Mouse (Mus musculus) gastrocnemius, adult 2 months (tissue): Measurements from ENCODE around the gene 1700113H08Rik. TPM values are rescaled to one million over a fixed set of nuclear protein-coding genes. Genes with fewer than 3 reads are reported as not detected.

ENCODE experiments used
- DNase-seq: peaks from one replicate; pipeline ENCODE4 v3.0.0; 2022
- H3K27ac ChIP-seq: fragments of 200-600 bp; 2 replicates; pipeline ENCODE4 v1.8.1; 2022; ENCODE audit warnings: mild to moderate bottlenecking
- H3K4me3 ChIP-seq: fragments of 200-600 bp; 2 replicates; pipeline ENCODE4 v1.8.1; 2022; ENCODE audit warnings: mild to moderate bottlenecking, moderate library complexity
- CTCF ChIP-seq: fragments of 200-600 bp; IDR thresholded peaks from 2 replicates; pipeline ENCODE4 v1.8.1; 2022; ENCODE audit warnings: antibody characterized with exemption, mild to moderate bottlenecking, moderate library complexity
- intact Hi-C: fragments of 180-260 bp; cut with DNase I; formaldehyde crosslinking; loops from one replicate; pipeline ENCODE4 v1.15.1; 2025
- total RNA-seq, 2 experiments: library from RNA; stranded (reverse); gene quantifications; 2 replicates each; pipeline ENCODE4 v1.2.3; 2021

The 1700113H08Rik gene
- total RNA-seq, 2 experiments from 2014 or later, result 0.66 to 0.70 TPM

DNA sequence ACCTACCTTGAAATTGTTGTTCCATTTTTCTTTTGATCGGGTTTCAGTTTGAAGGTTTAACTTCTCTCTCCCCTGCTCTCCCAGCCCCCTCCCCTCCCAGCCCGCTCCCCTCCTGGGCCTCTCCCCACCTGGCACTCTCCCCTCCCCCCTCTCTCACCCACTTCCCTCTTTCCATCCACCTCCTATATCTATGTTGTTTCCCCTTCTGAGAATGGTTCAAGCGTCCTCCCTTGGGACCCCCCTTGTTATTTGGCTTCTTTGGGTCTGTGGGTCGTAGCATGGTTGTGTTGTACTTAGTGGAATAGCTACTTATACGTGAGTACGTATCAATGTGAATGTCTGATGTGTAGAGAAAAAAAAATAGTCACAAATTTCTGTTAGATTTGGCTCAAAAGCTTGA lies 40.9 kb downstream of the 1700113H08Rik start:
- no peak for DNase-seq
- intact Hi-C loops, result no loop called here
- Histone ChIP-seq H3K4me3 (no peak overlapping the region), H3K27ac (no peak overlapping the region)
- TF ChIP-seq CTCF, result no peak

DNA sequence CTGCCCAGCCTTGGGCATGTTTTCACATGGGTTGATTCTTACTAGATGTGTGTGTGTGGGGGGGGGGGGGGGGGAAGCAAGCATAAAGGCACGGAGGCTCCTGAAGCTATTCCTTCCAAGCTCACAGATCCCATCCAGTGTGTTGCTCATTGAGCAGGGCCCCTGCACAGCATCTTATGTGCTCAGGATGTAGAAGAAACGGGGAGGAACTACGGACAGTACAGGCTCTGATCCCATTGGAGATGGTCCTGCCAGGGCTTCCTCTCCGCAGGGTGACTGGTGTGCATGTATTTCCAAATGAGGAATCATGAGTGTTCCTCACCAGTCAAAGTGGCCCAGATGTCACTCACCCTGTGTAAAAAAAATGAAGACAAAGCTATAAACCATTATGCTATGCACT lies 42.8 kb downstream of the 1700113H08Rik start:
- no peak for TF ChIP-seq CTCF
- intact Hi-C loops, result no loop called here
- H3K27ac ChIP-seq, result no peak overlapping the region
- DNase-seq, result no peak
- H3K4me3 ChIP-seq, result no peak overlapping the region

- Histone ChIP-seq H3K4me3 (no peak overlapping the region), H3K27ac (no peak overlapping the region)
- no peak for TF ChIP-seq CTCF
- intact Hi-C loops, result no loop called here
- no peak for DNase-seq
Observed at GRCm38 (mm10) chr10:87101265-87101950, 43.6 kb downstream of the 1700113H08Rik start.

DNA sequence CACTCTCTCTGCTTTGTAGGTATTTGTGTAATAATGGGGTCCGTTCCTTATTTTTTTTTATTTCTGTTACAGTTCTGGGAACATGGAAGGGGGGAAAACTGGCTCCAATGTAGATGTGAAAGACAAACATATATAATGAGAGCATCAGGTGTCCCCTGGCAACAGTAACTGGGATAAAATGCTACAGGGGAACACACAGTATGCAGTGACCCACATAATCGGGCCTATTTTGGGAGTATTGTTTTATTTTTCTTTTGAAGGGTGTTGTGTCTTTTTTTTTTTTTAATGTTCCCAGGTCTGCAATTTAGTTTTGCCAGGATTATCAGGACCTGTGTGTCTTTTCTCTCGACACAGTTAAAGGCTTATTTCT lies 44.1 kb downstream of the 1700113H08Rik start:
- intact Hi-C loops, result no loop called here
- Histone ChIP-seq H3K27ac (no peak overlapping the region), H3K4me3 (no peak overlapping the region)
- no peak for TF ChIP-seq CTCF
- DNase-seq, result no peak

GRCm38 (mm10) chr10:87102455-87102854 lies 44.6 kb downstream of the 1700113H08Rik start:
- intact Hi-C loops, result no loop called here
- no peak overlapping the region for H3K27ac ChIP-seq
- no peak for DNase-seq
- no peak overlapping the region for H3K4me3 ChIP-seq
- no peak for TF ChIP-seq CTCF

- no peak overlapping the region for H3K4me3 ChIP-seq
- H3K27ac ChIP-seq, result no peak overlapping the region
- DNase-seq, result no peak
- no peak for TF ChIP-seq CTCF
- intact Hi-C loops, result no loop called here
Observed at GRCm38 (mm10) chr10:87103286-87103685, 45.4 kb downstream of the 1700113H08Rik start.

GRCm38 (mm10) chr10:87107565-87108297 lies 49.9 kb downstream of the 1700113H08Rik start:
- H3K27ac ChIP-seq, result no peak overlapping the region
- DNase-seq, result no peak
- intact Hi-C loops, result no loop called here
- no peak overlapping the region for H3K4me3 ChIP-seq
- no peak for TF ChIP-seq CTCF

GRCm38 (mm10) chr10:87108333-87108732 lies 50.5 kb downstream of the 1700113H08Rik start:
- intact Hi-C loops, result no loop called here
- Histone ChIP-seq H3K4me3 (no peak overlapping the region), H3K27ac (no peak overlapping the region)
- TF ChIP-seq CTCF, result no peak
- DNase-seq, result no peak

DNA sequence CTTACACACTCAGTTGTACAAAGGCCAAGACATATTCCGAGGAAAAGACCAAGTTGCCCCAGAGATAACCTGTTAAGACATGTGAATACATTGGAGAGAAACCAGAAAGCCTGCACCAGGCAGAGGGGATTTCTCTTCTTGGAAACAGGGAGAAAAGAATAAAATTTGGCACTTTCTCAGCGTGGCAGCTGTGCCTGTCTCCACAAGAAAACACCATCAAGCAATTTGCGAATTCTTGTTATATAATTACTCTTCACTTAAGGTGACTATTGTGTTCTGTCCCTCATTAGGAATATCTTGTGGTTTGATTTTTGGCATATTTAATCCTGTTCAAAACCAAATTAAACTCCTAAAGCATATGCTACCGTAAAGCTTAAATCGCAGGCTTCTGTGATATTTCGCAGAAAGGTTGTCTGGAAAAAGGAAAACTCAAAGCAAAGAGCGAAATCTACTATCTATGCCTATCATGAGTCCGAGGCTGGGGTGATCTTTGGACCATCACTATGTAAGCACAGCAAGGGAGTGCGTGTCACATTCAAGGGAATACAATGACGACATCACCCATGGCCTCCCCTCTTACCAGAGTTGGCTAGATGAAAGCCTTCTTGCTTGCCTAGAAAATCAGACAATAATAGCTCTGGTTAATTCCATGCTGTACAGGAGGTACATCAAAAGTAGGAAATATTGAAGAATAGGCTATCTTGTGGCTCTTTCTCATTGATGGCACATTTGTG lies 51.4 kb downstream of the 1700113H08Rik start:
- TF ChIP-seq CTCF, result no peak
- Histone ChIP-seq H3K27ac (no peak overlapping the region), H3K4me3 (no peak overlapping the region)
- intact Hi-C loops, result no loop called here
- no peak for DNase-seq

DNA sequence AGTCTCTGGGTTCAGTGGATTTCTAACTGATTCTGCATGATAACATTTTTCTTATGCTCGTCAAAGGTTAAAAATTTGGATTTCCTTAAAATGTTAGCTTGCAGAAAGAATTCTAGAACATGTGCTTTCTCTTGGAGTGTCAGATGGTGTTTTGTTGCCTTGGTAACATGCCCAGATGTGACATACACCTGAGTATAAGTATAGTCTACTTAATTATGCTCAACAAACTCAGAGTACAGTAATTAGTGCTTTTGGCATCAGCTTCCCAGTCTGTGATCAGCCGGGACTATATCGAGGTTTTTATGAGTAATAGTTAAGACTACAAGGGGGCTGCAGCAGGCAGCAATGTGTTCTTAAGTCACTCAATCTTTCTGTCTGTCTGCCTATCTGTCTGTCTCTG lies 53.1 kb downstream of the 1700113H08Rik start:
- H3K27ac ChIP-seq, result no peak overlapping the region
- H3K4me3 ChIP-seq, result no peak overlapping the region
- no peak for TF ChIP-seq CTCF
- intact Hi-C loops, result no loop called here
- no peak for DNase-seq

DNA sequence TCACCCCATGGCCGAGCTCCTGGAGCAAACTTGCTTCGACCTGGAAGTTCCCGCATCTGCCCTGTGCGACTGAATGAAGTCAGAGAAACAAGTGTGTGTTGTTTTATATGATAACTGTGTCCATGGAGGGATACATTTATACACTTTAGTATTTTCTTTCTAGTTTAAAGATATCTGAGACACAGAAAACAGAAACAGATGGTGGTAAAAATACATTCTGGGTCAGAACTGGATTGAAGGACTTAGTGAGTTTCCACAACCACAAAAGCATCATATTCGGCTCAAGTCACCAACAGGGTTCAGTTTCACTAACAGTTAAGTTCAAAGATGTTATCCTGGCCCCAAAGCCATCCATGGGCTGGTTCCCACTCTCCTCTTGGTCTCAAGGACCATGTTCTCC lies 67.2 kb downstream of the 1700113H08Rik start:
- Histone ChIP-seq H3K4me3 (no peak overlapping the region), H3K27ac (no peak overlapping the region)
- no peak for DNase-seq
- no peak for TF ChIP-seq CTCF
- intact Hi-C loops, result no loop called here

DNA sequence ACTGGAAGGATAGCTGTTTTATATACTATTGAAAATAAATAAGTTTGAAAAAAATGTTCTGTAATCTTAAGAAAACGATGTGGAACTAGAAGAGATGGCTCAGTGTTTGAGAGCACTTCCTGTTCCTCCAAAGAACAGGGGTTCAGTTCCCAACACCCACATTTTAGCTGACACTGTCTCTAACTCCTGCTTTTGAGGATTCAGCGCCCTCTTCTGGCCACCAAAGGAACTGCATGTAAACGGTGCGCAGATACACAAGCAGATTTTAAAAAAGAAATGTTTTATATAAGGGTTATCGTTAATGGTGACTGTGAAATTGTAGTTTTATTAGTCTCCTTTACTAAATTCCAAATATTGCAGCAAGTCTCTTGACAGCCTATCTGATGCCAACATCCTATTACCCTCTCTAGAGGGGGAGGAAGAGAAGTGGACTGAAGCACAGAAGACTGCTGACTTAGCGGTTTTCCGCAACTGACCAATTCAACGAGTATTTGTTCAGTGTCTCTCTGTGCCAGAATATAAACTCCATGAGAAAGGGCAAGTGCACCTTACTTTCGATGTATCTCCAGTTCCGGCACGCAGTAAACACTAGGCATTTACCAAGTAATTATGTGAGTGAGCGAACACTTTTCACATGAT lies 68.5 kb downstream of the 1700113H08Rik start:
- DNase-seq, result no peak
- Histone ChIP-seq H3K27ac (no peak overlapping the region), H3K4me3 (no peak overlapping the region)
- intact Hi-C loops, result no loop called here
- peak; percentile 44; the same call in 1 of the 2 replicates for TF ChIP-seq CTCF

DNA sequence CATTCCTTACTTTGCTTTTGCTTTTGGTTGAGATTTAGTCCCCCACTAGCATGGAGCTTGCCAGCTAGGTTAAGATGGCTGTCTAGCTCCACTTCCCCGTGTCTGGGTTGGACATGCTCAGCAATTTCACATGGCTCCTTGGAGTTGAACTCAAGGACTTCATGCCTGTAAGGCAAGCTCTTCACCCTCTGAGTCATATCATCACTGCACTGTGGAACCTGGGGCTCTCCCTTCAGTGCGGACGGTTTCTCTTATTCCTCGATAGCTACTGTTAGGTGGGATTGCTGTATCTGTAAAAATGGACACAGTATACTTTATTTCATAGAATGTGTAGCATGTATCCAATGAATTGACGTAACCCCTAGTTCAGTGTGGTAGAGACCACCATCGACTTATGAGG lies 93.2 kb downstream of the 1700113H08Rik start:
- intact Hi-C loops, result no loop called here
- no peak for DNase-seq
- no peak for TF ChIP-seq CTCF
- no peak overlapping the region for H3K4me3 ChIP-seq
- H3K27ac ChIP-seq, result no peak overlapping the region
